Mouse (Mus musculus) testis, adult 2 months (tissue): ENCODE measurements at regions not wholly inside any gene's neighbourhood (a gene's known extent, or its start where the extent isn't known, plus 50 kb on each side); places are given as distances from the start of the nearest gene placed in this dataset.

Source experiments
- CTCF ChIP-seq: fragments of 200-500 bp; IDR thresholded peaks from 2 replicates; pipeline ENCODE4 v1.5.1; 2012; ENCODE audit warnings: low read depth, mild to moderate bottlenecking, inconsistent platforms, low read length, moderate library complexity; ENCODE audit not compliant: control insufficient read depth, insufficient read depth, insufficient replicate concordance
- POLR2A ChIP-seq: fragments of 200-500 bp; IDR thresholded peaks from 2 replicates; pipeline ENCODE4 v1.6.1; 2012; ENCODE audit warnings: low read depth, mild to moderate bottlenecking, inconsistent platforms, low read length, moderate library complexity; ENCODE audit not compliant: control insufficient read depth

DNA sequence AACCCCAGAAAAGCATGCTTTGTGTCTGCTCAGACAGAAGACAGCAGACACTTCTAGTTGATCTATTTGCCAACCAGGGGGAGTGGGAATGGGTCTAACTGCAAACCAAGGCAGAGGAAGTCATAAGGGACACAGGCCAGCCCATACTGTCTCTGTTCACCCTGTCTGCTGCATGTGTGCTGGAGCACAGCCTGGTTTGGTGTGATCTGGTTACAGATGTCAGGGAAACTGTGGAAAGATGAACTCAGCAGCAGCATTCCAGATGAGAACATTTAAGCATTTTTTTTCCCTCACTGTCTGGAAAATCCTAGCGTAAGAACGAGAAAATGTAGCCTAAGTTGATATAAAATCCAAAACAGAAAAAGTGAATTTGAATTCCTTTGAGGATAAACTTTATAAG lies 336.2 kb downstream of the Ptprc start:
- no peak for TF ChIP-seq CTCF
- TF ChIP-seq POLR2A, result no peak
